Mouse (Mus musculus) v-Abl transformed pro-B cells (cell line): ENCODE results near the gene Etnk1.
"Not testable (repeated sequence)": the region's sequence is repeated elsewhere in the genome, so short reads cannot be mapped to it uniquely, and the experiment has no call there.

Experiments
- in situ Hi-C, 2 experiments: fragments of 400-800 bp; cut with MboI; formaldehyde crosslinking; loops; one replicate each; pipeline ENCODE4 v1.15.1; 2025; ENCODE audit not compliant: unreplicated experiment in 2 of 2

Gene Etnk1

GRCm38 (mm10) chr6:143148868-143149267 is 18.2 kb upstream of the Etnk1 start:
- in situ Hi-C loops: no loop called here

GRCm38 (mm10) chr6:143149766-143150291 is 17.2 kb upstream of the Etnk1 start:
- in situ Hi-C loops: no loop called here

GRCm38 (mm10) chr6:143151081-143151995 is 15.7 kb upstream of the Etnk1 start:
- in situ Hi-C loops: not testable (repeated sequence)

DNA sequence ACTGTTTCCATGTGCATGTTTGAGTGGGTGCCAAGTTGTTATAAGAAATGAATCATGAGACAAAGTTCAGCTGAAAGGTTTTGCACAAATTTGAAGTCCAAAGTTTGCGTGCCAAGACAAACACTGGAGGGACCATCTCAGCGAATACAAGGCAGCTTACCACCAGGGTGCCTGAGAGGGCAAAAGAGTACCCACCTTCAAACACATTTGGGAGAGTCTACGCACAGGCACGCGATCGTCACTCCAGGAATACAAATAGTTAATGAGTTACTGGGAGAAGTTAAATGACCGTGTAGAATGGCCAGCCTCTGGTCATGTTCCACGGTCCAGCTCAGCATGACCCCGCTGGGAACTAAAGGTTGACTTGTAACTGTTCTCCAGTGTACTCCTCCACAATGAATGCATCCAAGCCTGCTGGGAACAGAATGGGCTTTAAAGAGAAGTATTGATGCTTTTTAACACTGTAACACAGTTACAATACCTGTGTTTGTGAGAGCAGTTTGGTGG is 14.6 kb upstream of the Etnk1 start:
- in situ Hi-C loops: no loop called here

GRCm38 (mm10) chr6:143153160-143153559 is 13.9 kb upstream of the Etnk1 start:
- in situ Hi-C loops: no loop called here

DNA sequence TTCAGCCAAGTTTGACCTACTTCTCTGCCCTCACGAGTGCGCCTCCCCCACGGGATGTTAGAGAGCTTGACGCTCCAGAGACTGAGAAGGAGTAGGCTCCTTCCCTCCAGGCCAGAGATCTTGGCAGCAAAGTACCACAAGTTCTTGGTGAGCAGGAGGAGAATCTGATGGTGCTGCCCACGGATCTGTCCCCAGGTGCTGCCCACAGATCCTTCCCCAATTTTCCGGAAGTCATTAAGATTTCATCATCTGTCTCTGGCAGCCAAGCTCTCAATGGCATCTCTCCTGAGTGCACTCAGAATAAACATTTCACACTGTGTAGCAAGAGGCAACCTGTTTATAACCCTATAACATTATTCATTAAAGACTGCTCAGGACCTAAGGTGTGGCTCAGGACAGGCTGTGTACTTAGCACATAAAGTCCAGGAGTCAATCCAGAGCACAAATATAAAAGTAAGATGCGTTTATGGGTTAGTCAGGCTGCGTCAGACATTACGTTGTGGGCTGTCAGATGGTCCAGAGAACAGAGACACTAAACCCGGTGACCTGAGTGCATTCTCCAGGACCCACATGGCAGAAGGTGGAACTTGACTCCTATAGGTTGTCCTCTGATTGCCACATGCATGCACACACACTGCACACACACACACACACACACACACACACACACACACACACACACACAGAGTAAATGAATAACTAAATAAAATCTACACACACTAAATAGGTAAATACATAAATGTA is 13.1 kb upstream of the Etnk1 start:
- in situ Hi-C loops: no loop called here

GRCm38 (mm10) chr6:143154885-143155284 is 12.1 kb upstream of the Etnk1 start:
- in situ Hi-C loops: no loop called here

GRCm38 (mm10) chr6:143155996-143156395 is 11.0 kb upstream of the Etnk1 start:
- in situ Hi-C loops: no loop called here

DNA sequence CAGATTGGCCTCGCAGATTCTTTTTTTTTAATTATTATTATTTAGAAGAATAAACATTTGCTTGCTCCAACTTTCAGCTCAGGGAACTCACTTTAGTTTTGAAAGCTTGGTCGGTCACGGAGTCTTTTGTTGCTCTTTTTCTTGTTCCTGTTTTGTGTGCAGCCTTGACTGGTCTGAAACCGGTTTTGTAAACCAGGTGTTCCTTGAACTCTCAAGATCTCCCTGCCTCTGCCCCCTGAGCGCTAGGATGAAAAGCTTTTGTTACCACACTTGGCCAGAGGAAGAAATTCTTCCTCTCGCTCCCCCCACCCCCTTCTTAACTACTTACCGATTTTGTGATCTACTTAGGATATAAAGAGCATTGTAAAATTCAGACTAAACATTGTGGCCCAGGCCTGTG is 10.3 kb upstream of the Etnk1 start:
- in situ Hi-C loops: no loop called here

GRCm38 (mm10) chr6:143157401-143157800 is 9.6 kb upstream of the Etnk1 start:
- in situ Hi-C loops: no loop called here

- in situ Hi-C loops: no loop called here
Observed at GRCm38 (mm10) chr6:143160572-143161231, 6.3 kb upstream of the Etnk1 start.

DNA sequence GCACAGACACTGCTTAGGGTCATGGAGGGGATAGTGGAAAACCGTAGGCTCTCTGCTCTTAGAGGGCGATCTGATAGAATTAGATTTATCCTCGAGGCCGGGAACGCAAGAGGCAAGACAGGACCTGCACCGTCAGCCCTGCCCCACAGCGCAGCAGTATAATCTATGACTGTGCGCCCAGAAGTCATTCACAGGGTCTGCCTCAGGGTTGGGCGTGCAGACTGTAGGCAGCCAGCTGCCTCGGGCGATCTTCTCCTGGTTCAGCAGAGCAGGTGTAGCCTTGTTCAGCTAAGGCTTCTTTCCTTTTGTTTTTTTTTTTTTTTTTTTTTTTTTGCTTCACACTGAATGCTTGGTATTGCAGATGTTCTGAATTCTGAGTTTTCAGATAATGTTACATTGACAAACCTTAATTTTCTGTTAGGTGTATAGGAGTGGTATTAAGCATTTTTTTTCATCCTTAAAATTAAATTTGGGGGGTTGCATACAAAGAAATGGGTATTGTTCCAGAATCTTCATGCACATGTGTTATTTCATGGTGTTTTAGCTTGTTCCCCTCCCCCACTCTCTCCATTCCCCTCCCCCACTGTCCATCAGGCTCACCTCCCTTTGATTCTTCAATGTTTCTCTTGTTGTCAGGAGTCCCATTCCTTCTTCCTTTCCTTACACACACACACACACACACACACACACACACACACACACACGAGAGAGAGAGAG is 4.7 kb upstream of the Etnk1 start:
- in situ Hi-C loops: no loop called here

DNA sequence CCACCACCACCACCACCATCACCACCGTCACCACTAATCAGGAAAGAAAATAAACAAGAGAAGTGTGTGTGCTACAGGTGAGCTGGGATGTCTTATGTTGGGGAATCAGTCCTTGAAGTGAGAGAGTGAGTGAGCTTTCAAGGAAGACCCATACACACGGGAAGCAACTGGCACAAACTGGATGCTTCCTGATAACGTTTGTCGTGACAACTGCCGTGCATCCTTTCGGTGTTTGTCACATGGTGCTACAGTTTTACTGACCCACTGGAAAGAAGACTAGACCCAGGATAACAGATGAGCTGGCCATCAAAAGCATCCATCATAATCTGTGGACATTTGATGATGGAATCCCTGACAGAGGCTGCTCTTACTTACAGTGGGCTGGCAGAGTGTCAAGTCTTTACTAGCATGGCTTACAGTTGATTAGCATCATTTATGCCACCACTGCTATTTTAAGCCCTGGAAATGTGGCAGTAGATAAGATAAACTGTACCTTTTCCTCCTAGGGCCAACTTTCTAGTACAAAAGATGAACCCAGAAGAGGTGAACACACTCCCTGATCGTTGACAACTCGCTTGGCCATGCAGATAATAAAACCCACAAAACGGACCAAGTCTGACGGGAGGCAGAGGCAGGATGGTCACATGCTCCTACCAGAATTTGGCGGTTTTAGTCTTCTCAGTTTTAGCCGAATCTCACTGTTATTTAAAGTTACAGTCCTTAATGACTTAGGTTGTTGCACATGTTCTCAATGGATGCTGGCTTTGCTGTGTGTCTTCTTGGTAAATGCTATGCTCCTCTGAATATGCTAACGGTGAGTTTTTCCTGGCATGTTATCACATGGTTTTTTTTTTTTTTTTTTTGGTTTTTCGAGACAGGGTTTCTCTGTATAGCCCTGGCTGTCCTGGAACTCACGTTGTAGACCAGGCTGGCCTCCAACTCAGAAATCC is 2.8 kb upstream of the Etnk1 start:
- in situ Hi-C loops: no loop called here

DNA sequence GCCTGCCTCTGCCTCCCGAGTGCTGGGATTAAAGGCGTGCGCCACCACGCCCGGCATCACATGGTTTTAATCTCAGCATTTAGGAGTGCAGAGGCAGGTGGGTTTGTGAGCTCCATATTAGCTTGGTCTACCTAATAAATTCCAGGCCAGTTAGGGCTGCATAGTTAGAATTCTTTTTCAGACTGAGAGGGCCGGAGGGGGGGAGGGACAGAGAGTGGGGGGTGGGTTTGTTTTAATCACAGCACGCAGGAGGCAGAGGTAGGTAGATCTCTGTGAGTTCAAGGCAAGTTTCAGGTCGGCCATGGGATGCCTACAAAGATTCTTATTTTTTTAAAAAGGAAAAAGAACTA is 2.1 kb upstream of the Etnk1 start:
- in situ Hi-C loops: loop anchor here (5.0 kb wide), 1 partner anchor 63 kb away; the partner anchor contains the start of gene C2cd5 (in 2 of the 2)

DNA sequence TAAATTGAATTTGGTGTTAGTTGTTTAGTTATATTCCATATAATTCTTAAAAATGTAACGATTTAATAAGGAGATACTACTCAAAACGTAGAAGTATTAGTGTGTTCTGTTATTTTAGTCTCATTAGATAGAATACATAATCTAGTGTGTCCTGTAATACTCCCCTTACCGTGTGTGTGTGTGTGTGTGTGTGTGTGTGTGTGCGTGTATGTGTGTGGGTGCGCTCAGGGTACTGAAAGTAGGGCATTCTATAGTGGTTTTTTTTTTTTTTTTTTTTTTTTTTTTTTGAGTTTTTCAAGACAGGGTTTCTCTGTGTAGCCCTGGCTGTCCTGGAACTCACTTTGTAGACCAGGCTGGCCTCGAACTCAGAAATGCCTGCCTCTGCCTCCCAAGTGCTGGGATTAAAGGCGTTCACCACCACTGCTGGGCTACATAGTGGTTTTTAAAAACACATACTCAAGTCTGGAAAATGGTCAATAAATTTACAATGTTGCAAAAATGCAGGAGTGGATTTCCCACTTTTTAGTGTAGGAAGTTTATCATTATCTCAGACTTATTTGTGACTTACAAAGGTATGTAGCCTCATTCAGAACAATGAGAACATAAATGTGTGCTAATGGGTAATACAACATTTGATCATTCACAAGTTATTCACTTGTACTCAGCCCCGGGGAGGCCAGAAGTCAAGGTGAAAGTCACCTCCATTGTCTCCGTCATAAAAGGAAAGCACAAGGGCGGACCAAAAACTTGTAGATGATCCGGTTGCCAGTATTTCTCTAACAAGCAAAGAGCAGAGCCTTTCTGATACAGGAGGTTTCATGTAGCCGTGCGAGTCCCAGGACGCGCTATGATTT is 1.4 kb upstream of the Etnk1 start:
- in situ Hi-C loops: loop anchor here (5.0 kb wide), 1 partner anchor 63 kb away; the partner anchor contains the start of gene C2cd5 (in 2 of the 2)

DNA sequence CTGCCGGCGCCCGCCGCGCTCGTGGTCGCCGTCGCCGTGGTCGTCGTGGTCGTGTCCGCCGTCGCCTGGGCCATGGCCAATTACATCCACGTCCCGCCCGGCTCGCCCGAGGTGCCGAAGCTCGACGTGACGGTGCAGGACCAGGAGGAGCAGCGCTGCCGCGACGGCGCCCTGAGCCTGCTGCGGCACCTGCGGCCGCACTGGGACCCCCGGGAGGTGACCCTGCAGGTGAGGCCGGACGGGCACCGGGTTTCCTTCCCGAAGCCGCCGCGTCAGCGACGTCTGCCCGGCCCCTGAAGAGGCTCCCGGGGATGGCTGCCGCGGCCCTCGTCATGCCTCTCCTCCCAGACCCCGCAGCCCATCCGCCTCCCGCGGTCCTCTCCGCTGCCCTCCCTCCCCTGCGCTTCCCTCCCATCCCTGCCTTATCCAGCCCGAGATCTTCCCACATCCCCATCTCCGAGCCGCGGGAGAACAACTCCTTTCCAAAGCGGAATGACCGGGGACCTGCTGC is 443 bp downstream of the Etnk1 start:
- in situ Hi-C loops: loop anchor here (5.0 kb wide), 1 partner anchor 65 kb away; the partner anchor contains the start of gene C2cd5 (in 2 of the 2)

DNA sequence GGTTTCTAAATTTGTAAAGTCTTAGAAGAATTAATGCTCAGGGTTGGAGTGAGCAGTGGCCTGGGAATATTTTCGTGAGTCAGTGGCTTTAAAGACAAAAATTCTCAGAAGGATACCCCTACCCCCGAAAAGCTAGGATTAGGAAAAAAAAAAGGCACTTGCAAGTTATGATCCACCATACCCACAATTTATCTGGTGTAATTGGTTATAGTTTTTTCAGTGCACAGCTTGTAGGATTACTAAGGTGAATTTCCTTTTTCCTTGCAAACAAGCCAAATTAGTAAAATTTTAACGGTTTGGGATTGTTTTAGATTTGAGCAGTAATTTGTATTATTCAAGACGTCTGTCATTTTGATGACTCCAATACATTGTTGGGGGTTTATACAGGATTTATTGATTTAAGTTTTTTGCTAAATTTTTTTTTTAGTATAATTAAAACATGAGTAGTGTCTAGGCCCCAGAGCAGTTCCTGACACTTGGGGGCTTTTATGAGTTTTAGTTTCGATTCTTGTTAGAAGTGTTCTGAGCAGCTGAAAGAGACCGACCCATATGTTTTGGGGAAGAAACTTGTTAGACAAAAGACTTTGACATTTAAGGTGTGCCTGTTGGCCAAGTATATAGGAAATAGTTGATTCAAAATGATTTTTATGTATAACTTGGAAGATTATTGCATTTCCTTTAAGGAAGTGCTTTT is 1.1 kb downstream of the Etnk1 start:
- in situ Hi-C loops: loop anchor here (5.0 kb wide), 1 partner anchor 66 kb away; the partner anchor contains the start of gene C2cd5 (in 2 of the 2)
